Mouse (Mus musculus) embryonic facial prominence, embryonic 14.5 days (tissue): Measurements from ENCODE around the gene Siah1b. TPM values are rescaled to one million over a fixed set of nuclear protein-coding genes. Genes with fewer than 3 reads are reported as not detected.

Source experiments
- ATAC-seq: fragments of 200-750 bp; cut with Nextera tagmentation; 2 replicates; pipeline ENCODE4 v1.8.0; 2017; ENCODE audit warnings: low read depth, moderate number of reproducible peaks, moderate TSS enrichment
- DNase-seq: peaks from one replicate; pipeline ENCODE4 v3.0.0-alpha.2; 2015; ENCODE audit warnings: low spot score
- H3K27ac ChIP-seq: fragments of 300-500 bp; sonication (generic); replicated peaks from 2 replicates; pipeline ENCODE4 v1.5.1; 2014; ENCODE audit warnings: low read depth, mild to moderate bottlenecking, low read length, moderate library complexity
- H3K27me3 ChIP-seq: fragments of 300-500 bp; sonication (generic); replicated peaks from 2 replicates; pipeline ENCODE4 v1.6.1; 2014; ENCODE audit warnings: low read length; ENCODE audit not compliant: control insufficient read depth, insufficient read depth
- H3K36me3 ChIP-seq: fragments of 300-500 bp; sonication (generic); 2 replicates; pipeline ENCODE4 v1.6.1; 2014; ENCODE audit warnings: low read length, mixed read lengths; ENCODE audit not compliant: control insufficient read depth, insufficient read depth
- H3K4me1 ChIP-seq: fragments of 300-500 bp; sonication (generic); 2 replicates; pipeline ENCODE4 v1.6.1; 2014; ENCODE audit warnings: antibody characterized with exemption, low read length; ENCODE audit not compliant: control insufficient read depth, insufficient read depth
- H3K4me2 ChIP-seq: fragments of 300-500 bp; sonication (generic); 2 replicates; pipeline ENCODE4 v1.6.1; 2014; ENCODE audit warnings: low read depth, mild to moderate bottlenecking, low read length, moderate library complexity, mixed read lengths
- H3K4me3 ChIP-seq: fragments of 300-500 bp; sonication (generic); 2 replicates; pipeline ENCODE4 v1.5.1; 2014; ENCODE audit warnings: low read depth, mild to moderate bottlenecking, low read length
- H3K9ac ChIP-seq: fragments of 300-500 bp; sonication (generic); 2 replicates; pipeline ENCODE4 v1.6.1; 2014; ENCODE audit warnings: low read depth, mild to moderate bottlenecking, low read length, moderate library complexity, mixed read lengths
- H3K9me3 ChIP-seq: fragments of 300-500 bp; sonication (generic); 2 replicates; pipeline ENCODE4 v1.6.1; 2016; ENCODE audit warnings: low read length; ENCODE audit not compliant: control insufficient read depth
- WGBS: fragments of 180-500 bp; shearing (Covaris S2); extraction: QIAGEN DNeasy Blood & Tissue Kit; methylation state at CpG from one replicate; pipeline ENCODE4 v1.1.7; 2014; 5-methylcytosine and 5-hydroxymethylcytosine counted together
- polyA plus RNA-seq: library from polyadenylated mRNA; unstranded; fragments of >200 nt; fragmentation: Nextera tagmentation; extraction: Ambion mirVana; gene quantifications from 2 replicates; pipeline ENCODE4 v1.2.1, GENCODE M21; 2014

The Siah1b gene
- polyA plus RNA-seq, 1 experiment from 2014 or later: 17.9 TPM

DNA sequence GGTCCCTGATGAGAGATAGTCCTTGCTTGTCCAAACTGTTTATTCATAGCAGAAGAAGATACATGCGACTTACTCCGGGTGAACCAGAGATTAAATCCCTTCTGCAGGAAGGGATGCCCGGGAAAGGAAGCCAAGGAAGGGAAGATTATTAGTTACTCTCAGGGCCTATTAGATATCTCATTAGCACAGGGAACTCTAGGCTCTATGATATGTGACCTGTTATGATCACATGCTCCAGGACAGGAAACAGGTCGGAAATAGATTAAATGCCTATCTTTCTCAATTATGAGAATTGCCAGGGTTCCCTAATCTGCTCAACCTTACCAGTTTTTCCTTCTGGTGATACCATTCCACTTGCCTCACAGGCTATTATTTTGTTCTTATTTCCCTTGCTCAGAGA is 20.6 kb downstream of the Siah1b start:
- H3K36me3 ChIP-seq: no peaks in the 10 kb centered on the region
- ATAC-seq (no peak), DNase-seq (no peak)
- no peaks in the 10 kb centered on the region for H3K9me3 ChIP-seq
- H3K4me3 ChIP-seq: no peak overlapping the region
- WGBS: 81% methylated on average over 4 of the region's 4 CpGs
- H3K27me3 ChIP-seq: peaks cover 7% of the 10 kb centered on the region; the same call in 1 of the 2 replicates
- H3K9ac ChIP-seq: no peak overlapping the region
- H3K4me1 ChIP-seq: no peaks in the 10 kb centered on the region
- no peak overlapping the region for H3K4me2 ChIP-seq
- H3K27ac ChIP-seq: no peak overlapping the region

DNA sequence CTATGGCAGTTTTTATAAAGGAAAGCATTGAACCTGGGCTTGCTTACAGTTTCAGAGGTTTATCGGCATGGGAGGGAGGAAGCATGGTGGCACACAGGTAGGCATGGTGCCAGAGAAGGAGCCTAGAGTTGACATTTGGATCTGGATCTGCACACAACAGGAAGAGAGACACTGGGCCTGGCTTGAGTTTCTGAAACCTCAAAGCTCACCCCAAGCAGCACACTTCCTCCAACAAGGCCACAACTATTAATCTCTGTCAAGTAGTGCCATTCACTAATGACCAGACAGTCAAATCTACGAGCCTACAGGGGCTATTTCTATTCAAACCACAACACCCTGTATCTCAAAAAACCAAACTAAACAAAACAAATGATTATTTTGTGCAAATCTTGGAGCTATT is 29.6 kb downstream of the Siah1b start:
- H3K9me3 ChIP-seq: no peaks in the 10 kb centered on the region
- no peak overlapping the region for H3K27ac ChIP-seq
- H3K27me3 ChIP-seq: peaks cover 3% of the 10 kb centered on the region; the same call in 1 of the 2 replicates
- no peak for ATAC-seq
- no peaks in the 10 kb centered on the region for H3K4me1 ChIP-seq
- WGBS: 72% methylated on average over 2 of the region's 2 CpGs
- no peak overlapping the region for H3K4me2 ChIP-seq
- H3K9ac ChIP-seq: no peak overlapping the region
- DNase-seq: no peak
- H3K36me3 ChIP-seq: no peaks in the 10 kb centered on the region
- no peak overlapping the region for H3K4me3 ChIP-seq

DNA sequence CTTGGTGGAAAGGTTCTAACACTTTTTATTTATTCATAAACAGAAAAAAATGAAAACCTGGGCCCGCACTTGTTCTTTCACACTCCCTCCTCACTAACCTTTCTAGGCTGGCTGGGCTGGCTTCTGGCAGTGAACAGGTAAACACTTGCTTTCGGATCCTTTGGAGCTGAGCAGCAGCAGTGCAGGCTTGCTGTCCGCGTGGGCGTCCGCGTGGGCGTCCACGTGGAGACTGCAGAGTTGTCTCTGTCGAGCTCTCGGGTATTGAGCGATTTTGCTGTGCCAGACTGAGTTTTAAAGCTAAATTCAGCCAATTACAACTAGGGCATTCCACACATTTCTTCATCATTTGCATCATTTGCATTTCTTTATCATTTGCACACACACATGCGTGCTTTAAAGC is 34.2 kb downstream of the Siah1b start:
- 61% methylated on average over 13 of the region's 13 CpGs for WGBS
- Histone ChIP-seq H3K4me2 (no peak overlapping the region), H3K36me3 (no peaks in the 10 kb centered on the region), H3K27me3 (peaks cover 2% of the 10 kb centered on the region; the same call in 1 of the 2 replicates), H3K4me3 (no peak overlapping the region), H3K27ac (no peak overlapping the region), H3K4me1 (no peaks in the 10 kb centered on the region), H3K9ac (no peak overlapping the region), H3K9me3 (no peaks in the 10 kb centered on the region)
- no peak for ATAC-seq
- DNase-seq: no peak

DNA sequence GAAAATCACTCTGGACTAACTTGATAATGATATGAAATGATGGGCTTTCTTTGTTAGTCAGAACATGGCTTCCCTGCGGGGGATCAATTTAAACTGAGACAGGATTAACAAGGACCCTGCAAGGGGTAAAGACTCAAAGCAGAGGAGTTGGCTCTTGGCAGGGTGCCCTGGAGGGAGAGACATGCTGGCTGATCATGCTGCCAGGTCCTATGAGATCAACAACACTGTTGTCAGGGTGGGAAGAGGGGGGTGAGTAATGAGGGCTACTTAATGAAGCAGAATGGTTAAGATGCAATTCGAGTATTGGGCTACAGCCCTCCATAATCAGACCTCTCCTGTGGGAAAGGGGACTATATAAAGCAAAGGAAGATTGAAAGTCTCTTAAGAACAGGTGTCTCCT is 37.4 kb downstream of the Siah1b start:
- peak; percentile 71 for ATAC-seq
- H3K27me3 ChIP-seq: peaks cover 5% of the 10 kb centered on the region; the same call in 1 of the 2 replicates
- H3K9me3 ChIP-seq: no peaks in the 10 kb centered on the region
- no peak overlapping the region for H3K9ac ChIP-seq
- no peak overlapping the region for H3K27ac ChIP-seq
- 48% methylated on average over 2 of the region's 2 CpGs for WGBS
- H3K4me2 ChIP-seq: no peak overlapping the region
- H3K4me3 ChIP-seq: no peak overlapping the region
- no peaks in the 10 kb centered on the region for H3K4me1 ChIP-seq
- peak; percentile 35 for DNase-seq
- no peaks in the 10 kb centered on the region for H3K36me3 ChIP-seq

DNA sequence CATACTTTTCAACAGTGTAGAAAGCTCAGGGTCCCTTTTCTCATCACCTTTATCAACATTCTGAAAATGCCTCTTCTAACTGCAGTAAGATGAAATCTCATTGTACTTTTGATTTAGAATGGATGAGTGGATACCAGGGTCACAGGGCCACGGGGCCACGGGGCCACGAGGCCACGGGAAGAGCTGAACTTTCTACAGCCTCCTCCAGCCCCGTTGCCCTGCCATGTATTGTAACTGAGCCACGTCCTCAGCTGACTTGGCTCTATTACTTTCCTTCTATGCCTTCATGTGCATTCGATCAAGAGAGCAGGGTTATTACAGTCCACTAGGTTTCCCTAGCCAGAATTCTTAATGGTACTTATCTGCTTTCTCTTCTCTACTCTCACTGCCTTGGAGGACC is 40.4 kb downstream of the Siah1b start:
- Histone ChIP-seq H3K27me3 (peaks cover 7% of the 10 kb centered on the region; the same call in 1 of the 2 replicates), H3K9ac (no peak overlapping the region), H3K9me3 (no peaks in the 10 kb centered on the region), H3K4me2 (no peak overlapping the region), H3K4me1 (no peaks in the 10 kb centered on the region), H3K4me3 (no peak overlapping the region), H3K36me3 (no peaks in the 10 kb centered on the region), H3K27ac (no peak overlapping the region)
- ATAC-seq (no peak), DNase-seq (no peak)
- 78% methylated on average over 7 of the region's 7 CpGs for WGBS

DNA sequence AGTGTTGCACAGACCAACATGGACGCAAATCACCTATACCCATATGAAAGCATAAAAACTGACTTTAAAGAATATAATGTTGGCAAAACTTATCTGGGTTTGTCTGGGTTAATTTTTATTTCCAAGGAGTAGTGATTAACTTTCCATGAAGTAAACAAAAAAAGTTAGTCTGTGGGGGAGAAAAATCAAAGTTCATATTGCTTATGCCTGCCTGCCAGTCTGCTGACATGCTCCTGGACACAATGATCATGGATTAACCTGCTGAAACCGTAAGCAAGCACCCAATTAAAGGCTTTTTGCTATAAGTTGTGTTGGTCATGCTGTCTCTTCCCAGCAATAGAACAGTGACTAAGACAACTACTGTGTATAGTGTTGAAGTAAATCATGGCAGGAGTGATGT is 40.9 kb downstream of the Siah1b start:
- Histone ChIP-seq H3K36me3 (no peaks in the 10 kb centered on the region), H3K4me3 (no peak overlapping the region), H3K4me1 (no peaks in the 10 kb centered on the region), H3K4me2 (no peak overlapping the region), H3K9ac (no peak overlapping the region), H3K9me3 (no peaks in the 10 kb centered on the region), H3K27me3 (peaks cover 8% of the 10 kb centered on the region; the same call in 1 of the 2 replicates), H3K27ac (no peak overlapping the region)
- no peak for ATAC-seq
- 79% methylated on average over 2 of the region's 2 CpGs for WGBS
- DNase-seq: no peak

DNA sequence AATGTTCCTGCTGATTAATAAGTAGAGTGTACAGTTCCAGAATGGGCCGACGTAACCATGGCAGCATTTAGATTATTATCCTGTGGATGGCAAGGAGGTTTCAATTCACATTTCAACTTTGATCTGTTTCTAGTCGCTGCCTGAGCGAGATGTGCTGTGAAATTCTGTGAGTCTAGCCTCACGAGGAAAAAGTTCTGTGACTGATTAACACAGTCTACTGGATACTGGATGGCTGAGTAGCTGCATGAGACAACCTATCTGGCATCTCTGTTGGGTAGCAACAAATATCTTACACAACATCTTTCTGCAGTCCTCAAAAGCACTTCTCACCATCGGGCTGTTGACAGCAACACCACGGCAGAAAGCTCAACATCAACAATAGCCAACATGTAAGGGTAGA is 43.8 kb downstream of the Siah1b start:
- peaks cover 8% of the 10 kb centered on the region; the same call in 1 of the 2 replicates for H3K27me3 ChIP-seq
- 71% methylated on average over 7 of the region's 7 CpGs for WGBS
- no peaks in the 10 kb centered on the region for H3K4me1 ChIP-seq
- DNase-seq (no peak), ATAC-seq (no peak)
- no peak overlapping the region for H3K27ac ChIP-seq
- no peak overlapping the region for H3K4me2 ChIP-seq
- H3K9me3 ChIP-seq: no peaks in the 10 kb centered on the region
- H3K36me3 ChIP-seq: no peaks in the 10 kb centered on the region
- H3K9ac ChIP-seq: no peak overlapping the region
- no peak overlapping the region for H3K4me3 ChIP-seq

DNA sequence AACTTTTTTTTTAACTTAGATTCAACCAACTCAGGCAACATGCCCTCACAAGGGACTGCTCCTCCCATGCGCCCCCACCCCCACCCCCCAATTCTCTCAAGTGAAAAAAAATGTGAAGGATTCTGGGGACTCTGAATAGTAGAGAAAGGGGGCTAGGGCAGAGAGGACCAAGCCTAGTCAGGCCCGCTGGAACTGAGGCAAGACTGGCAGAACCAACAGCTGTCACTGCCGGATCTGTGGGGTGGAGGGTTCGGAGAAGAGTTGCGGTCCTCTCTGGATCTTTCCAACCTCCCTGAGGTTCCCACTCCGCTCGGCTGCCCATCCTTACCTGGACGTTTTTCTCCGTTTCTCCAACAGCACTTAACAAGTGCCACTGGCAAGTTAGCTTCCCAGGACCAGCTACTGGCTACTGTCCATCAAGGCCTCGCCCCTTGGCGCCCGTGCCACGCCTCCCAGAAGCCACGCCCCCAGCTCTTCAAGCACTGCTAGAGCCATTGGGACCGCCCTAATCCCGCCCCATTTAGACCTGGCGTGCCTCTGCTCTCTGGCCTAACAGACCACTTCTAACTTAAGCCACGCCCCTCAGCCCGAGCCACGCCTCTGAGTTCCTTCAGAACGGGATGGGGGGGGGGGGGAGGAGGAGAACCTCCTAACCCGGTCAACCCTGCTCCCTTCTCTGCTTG is 48.5 kb downstream of the Siah1b start, which contains the start of gene Car5b:
Gene Car5b, minus strand, starts transcription at position 391 of the 683 bp plus-strand sequence.
- Histone ChIP-seq H3K4me3 (peak within 1 kb of the TSS; percentile 38), H3K9me3 (no peaks in the 10 kb centered on the region)

More for the DNA sequence above, 48.5 kb downstream of the Siah1b start, which contains the start of gene Car5b:
- peak; percentile 97 for ATAC-seq
- H3K4me1 ChIP-seq: no peaks in the 10 kb centered on the region
- H3K36me3 ChIP-seq: no peaks in the 10 kb centered on the region
- peak within 1 kb of the TSS; percentile 55 for H3K4me2 ChIP-seq
- DNase-seq: peak; percentile 94
- 17% methylated on average over 19 of the region's 22 CpGs for WGBS
- H3K9ac ChIP-seq: 0 out of 2 replicates have a peak within 1 kb of the TSS, but pooled peaks have one; percentile 19
- H3K27me3 ChIP-seq: peaks cover 3% of the 10 kb centered on the region; the same call in 1 of the 2 replicates
- H3K27ac ChIP-seq: no peak within 1 kb of the TSS
